Mouse (Mus musculus) CD4-positive naive resting alpha-beta T cell, adult 57 days (primary cell): Measurements from ENCODE around the gene Zfp110. TPM values are rescaled to one million over a fixed set of nuclear protein-coding genes. Genes with fewer than 3 reads are reported as not detected.

Source experiments
- total RNA-seq: library from RNA; stranded (reverse); gene quantifications from one replicate; pipeline ENCODE4 v1.2.4, GENCODE M21; 2023

Zfp110 gene
- total RNA-seq: 94.9 TPM

GRCm38 (mm10) chr7:12834162-12835120, at the start of gene Zfp110:
TSS of gene Zfp110 (plus strand) at chr7:12834761.

GRCm38 (mm10) chr7:12802866-12803726, 31.5 kb upstream of the Zfp110 start, which contains the start of gene Zscan18:
TSS of gene Zscan18 (minus strand) at chr7:12803635.

DNA sequence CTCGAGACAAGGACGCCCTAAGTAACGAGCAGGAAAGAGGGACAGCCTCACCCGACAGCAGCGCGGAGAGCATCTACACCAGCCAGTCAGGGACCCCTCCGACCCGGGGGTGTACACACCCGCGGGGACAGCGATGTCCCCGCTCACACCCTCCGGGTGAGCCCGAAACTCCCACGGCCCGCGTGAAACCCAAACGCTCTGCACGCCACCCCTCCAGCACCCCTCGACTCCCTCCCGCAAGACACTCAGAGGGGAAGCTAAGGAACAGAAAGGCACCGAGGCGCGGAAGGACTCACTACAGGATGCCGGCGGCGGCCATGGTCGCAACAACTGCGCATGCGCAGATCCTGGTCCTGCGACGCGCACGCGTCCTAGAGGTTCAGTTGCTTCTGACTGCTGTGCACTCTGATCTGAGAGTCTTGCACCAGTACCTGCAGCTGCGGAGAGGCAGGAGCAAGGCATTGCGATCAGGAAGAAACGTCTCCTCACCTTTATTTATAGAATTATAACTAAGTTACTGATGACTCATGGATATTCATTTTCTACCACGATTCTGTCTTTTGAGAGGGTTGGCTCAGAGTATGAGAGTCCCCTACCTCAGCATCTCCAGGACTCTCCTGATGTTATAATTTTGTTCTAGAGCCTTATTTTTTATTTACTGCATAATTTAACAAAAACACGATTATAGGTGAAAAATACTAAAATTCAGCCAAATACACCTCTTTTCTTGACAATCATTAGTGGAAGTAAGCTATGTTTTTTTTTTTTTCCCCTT, 15.9 kb upstream of the Zfp110 start, which contains the start of gene Zfp329:
Zfp329 (minus strand) TSS at position 338 of the 775 bp plus-strand sequence.

GRCm38 (mm10) chr7:12880911-12881660, 46.5 kb downstream of the Zfp110 start, which contains the start of gene Zfp128:
TSS of gene Zfp128 (plus strand) at chr7:12881177.

GRCm38 (mm10) chr7:12897655-12898410, 63.3 kb downstream of the Zfp110 start, which contains the start of gene Zscan22:
TSS of gene Zscan22 (plus strand) at chr7:12897815.

Other genes with a start within 250 kb of the Zfp110 start
- gene Vmn2r53, start 226.0 kb upstream of the Zfp110 start, total RNA-seq: 0.09 TPM
- gene Vmn2r54, start 194.4 kb upstream of the Zfp110 start, total RNA-seq: not detected
- not detected for gene Vmn2r55, start 149.8 kb upstream of the Zfp110 start, total RNA-seq
- not detected for gene Vmn2r56, start 99.8 kb upstream of the Zfp110 start, total RNA-seq
- 18.7 TPM for gene Zscan18, start 31.1 kb upstream of the Zfp110 start, total RNA-seq
- gene Zfp329, start 15.9 kb upstream of the Zfp110 start, total RNA-seq: 14.3 TPM
- 1.8 TPM for gene Zfp128, start 46.4 kb downstream of the Zfp110 start, total RNA-seq
- gene Zscan22, start 63.1 kb downstream of the Zfp110 start, total RNA-seq: 10.0 TPM
- 2,861 TPM for gene Rps5, start 87.5 kb downstream of the Zfp110 start, total RNA-seq
- gene Rnf225, start 92.7 kb downstream of the Zfp110 start, total RNA-seq: 1.0 TPM
- 3.5 TPM for gene Zfp324, start 131.1 kb downstream of the Zfp110 start, total RNA-seq
- gene Zfp446, start 143.1 kb downstream of the Zfp110 start, total RNA-seq: 9.0 TPM
- gene Slc27a5, start 163.4 kb downstream of the Zfp110 start, total RNA-seq: 0.41 TPM
- gene Trim28, start 164.4 kb downstream of the Zfp110 start, total RNA-seq: 405 TPM
- 17.4 TPM for gene Zbtb45, start 175.3 kb downstream of the Zfp110 start, total RNA-seq
- gene Chmp2a, start 200.0 kb downstream of the Zfp110 start, total RNA-seq: 106 TPM
- 84.1 TPM for gene Ube2m, start 203.5 kb downstream of the Zfp110 start, total RNA-seq
- 0.44 TPM for gene Mzf1, start 220.0 kb downstream of the Zfp110 start, total RNA-seq